Mouse (Mus musculus) thymus, adult 2 months (tissue): Measurements from ENCODE around the gene Narf.

Experiments
- CTCF ChIP-seq: fragments of 200-500 bp; IDR thresholded peaks from 2 replicates; pipeline ENCODE4 v1.5.1; 2012; ENCODE audit warnings: mild to moderate bottlenecking, control low read depth, low read length, moderate library complexity, borderline replicate concordance; ENCODE audit not compliant: control insufficient read depth, poor library complexity, insufficient read depth; ENCODE audit errors: extremely low read depth
- POLR2A ChIP-seq: fragments of 200-500 bp; IDR thresholded peaks from 2 replicates; pipeline ENCODE4 v1.6.1; 2012; ENCODE audit warnings: mild to moderate bottlenecking, low read length, control low read depth, moderate library complexity; ENCODE audit not compliant: control insufficient read depth, poor library complexity, insufficient read depth; ENCODE audit errors: extremely low read depth

DNA sequence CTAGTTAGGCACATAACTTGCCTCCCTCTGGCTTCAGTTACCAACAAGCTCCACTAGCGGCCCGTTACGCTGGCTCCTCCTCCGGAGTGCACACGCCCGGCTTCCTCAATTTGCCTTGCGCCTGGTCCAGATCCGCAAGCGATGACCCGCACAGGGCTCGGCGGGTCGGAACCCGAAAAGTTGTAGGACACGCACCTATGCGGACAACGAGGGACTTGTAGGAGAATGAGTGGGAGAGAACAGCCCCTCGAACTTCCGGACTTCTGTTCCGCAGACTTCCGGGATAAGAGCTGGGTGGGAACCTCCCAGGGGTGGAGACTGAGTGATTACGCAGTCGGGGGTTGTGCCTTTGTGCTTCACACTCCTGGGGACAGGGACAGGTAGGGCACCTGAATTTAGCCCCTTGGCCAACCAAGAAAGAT lies 8.0 kb upstream of the Narf start, which contains the start of gene Cybc1:
- TF ChIP-seq CTCF = peak; percentile 72; the same call in 1 of the 2 replicates
- TF ChIP-seq POLR2A = peak; percentile 79
